Mouse (Mus musculus): ENCODE measurements around the gene Epb41.
A peak's percentile ranks its signal among the peaks of the same experiment; 100 is the strongest.

GRCm38 (mm10) chr4:132074933-132075769 lies at the start of gene Epb41:
- no peak for TF ChIP-seq CTCF (IDR thresholded peaks at IDR 0.05; ENCODE audit: borderline replicate concordance, insufficient read depth, low read length)
- peak; percentile 30; the same call in 1 of the 2 replicates for TF ChIP-seq POLR2A (IDR thresholded peaks at IDR 0.05; ENCODE audit: low read depth, low read length)

Measured in embryonic fibroblast, embryonic 13.5 days (primary cell).